Mouse (Mus musculus) ES-Bruce4 (cell line): ENCODE results near the gene Gadd45b.

ENCODE experiments used
- CTCF ChIP-seq: IDR thresholded peaks from one replicate; pipeline ENCODE4 v1.8.1; 2011; ENCODE audit warnings: low read depth, low read length
- POLR2A ChIP-seq: IDR thresholded peaks from one replicate; pipeline ENCODE4 v1.8.1; 2011; ENCODE audit warnings: low read length; ENCODE audit not compliant: insufficient read depth

DNA sequence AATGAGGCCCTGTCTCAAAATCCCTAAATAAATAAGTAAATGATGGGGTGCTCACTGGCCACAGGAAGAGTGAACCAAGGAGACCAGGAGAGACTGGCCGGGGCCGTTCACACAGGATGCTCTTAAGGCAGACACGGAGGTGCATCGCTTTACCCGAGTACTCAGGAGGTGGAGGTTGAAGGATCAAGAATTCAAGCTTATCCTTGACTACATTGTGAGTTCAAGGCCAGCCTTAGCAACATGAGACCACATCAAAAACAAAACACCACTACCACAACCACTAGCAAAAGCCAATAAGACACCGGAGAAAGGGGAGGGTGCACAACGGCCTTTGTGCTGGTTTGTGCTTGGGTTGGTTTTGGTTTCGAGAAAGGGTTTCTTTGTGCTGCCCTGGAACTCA lies 26.5 kb downstream of the Gadd45b start:
- TF ChIP-seq POLR2A (no peak), CTCF (no peak)
